Mouse (Mus musculus): Measurements from ENCODE around the gene Tex19.1.
"Not testable (repeated sequence)": the region's sequence is repeated elsewhere in the genome, so short reads cannot be mapped to it uniquely, and the experiment has no call there.

Gene Tex19.1

GRCm38 (mm10) chr11:121145865-121146264, at the start of gene Tex19.1:
TSS of gene Tex19.1 (plus strand) at chr11:121146143.
- no peak for DNase-seq

GRCm38 (mm10) chr11:121099762-121100161, 46.2 kb upstream of the Tex19.1 start:
- no peak for DNase-seq

GRCm38 (mm10) chr11:121100692-121101091, 45.3 kb upstream of the Tex19.1 start:
- no peak for DNase-seq

GRCm38 (mm10) chr11:121101124-121101805, 44.7 kb upstream of the Tex19.1 start:
- DNase-seq = no peak

- DNase-seq = not testable (repeated sequence)
These were observed 38.7 kb upstream of the Tex19.1 start for GRCm38 (mm10) chr11:121107242-121107641.

GRCm38 (mm10) chr11:121108061-121108460, 37.9 kb upstream of the Tex19.1 start:
- DNase-seq = no peak

GRCm38 (mm10) chr11:121109986-121110385, 36.0 kb upstream of the Tex19.1 start:
- no peak for DNase-seq

GRCm38 (mm10) chr11:121111051-121111450, 34.9 kb upstream of the Tex19.1 start:
- DNase-seq = no peak

GRCm38 (mm10) chr11:121111601-121112000, 34.3 kb upstream of the Tex19.1 start:
- no peak for DNase-seq

- no peak for DNase-seq
These were observed 33.7 kb upstream of the Tex19.1 start for GRCm38 (mm10) chr11:121112091-121112775.

- no peak for DNase-seq
These were observed 27.8 kb upstream of the Tex19.1 start for GRCm38 (mm10) chr11:121118106-121118505.

GRCm38 (mm10) chr11:121118577-121118976, 27.4 kb upstream of the Tex19.1 start, which contains the start of gene Tex19.2:
TSS of gene Tex19.2 (minus strand) at chr11:121118677.
- no peak for DNase-seq

GRCm38 (mm10) chr11:121121151-121121550, 24.8 kb upstream of the Tex19.1 start:
- no peak for DNase-seq

GRCm38 (mm10) chr11:121122024-121122670, 23.8 kb upstream of the Tex19.1 start:
- DNase-seq = no peak

- no peak for DNase-seq
These were observed 22.5 kb upstream of the Tex19.1 start for GRCm38 (mm10) chr11:121123438-121123837.

GRCm38 (mm10) chr11:121125522-121126172, 20.3 kb upstream of the Tex19.1 start:
- DNase-seq = no peak

GRCm38 (mm10) chr11:121126395-121126794, 19.5 kb upstream of the Tex19.1 start:
- DNase-seq = no peak

GRCm38 (mm10) chr11:121127441-121127840, 18.5 kb upstream of the Tex19.1 start:
- no peak for DNase-seq

GRCm38 (mm10) chr11:121129616-121130015, 16.3 kb upstream of the Tex19.1 start:
- DNase-seq = no peak

GRCm38 (mm10) chr11:121134600-121134999, 11.3 kb upstream of the Tex19.1 start:
- DNase-seq = no peak

- no peak for DNase-seq
These were observed 8.3 kb upstream of the Tex19.1 start for GRCm38 (mm10) chr11:121137682-121138081.

GRCm38 (mm10) chr11:121138732-121139131, 7.2 kb upstream of the Tex19.1 start:
- no peak for DNase-seq

- DNase-seq = no peak
These were observed 2.5 kb upstream of the Tex19.1 start for GRCm38 (mm10) chr11:121143325-121144015.

Measured in right cerebral cortex, postnatal 25 days (tissue).